Mouse (Mus musculus): Measurements from ENCODE around the gene Etfbkmt. TPM values are rescaled to one million over a fixed set of nuclear protein-coding genes. Genes with fewer than 3 reads are reported as not detected.
"Not testable (repeated sequence)": the region's sequence is repeated elsewhere in the genome, so short reads cannot be mapped to it uniquely, and the experiment has no call there.

Etfbkmt gene
- polyA plus RNA-seq, 1 experiment: 5.8 TPM

DNA sequence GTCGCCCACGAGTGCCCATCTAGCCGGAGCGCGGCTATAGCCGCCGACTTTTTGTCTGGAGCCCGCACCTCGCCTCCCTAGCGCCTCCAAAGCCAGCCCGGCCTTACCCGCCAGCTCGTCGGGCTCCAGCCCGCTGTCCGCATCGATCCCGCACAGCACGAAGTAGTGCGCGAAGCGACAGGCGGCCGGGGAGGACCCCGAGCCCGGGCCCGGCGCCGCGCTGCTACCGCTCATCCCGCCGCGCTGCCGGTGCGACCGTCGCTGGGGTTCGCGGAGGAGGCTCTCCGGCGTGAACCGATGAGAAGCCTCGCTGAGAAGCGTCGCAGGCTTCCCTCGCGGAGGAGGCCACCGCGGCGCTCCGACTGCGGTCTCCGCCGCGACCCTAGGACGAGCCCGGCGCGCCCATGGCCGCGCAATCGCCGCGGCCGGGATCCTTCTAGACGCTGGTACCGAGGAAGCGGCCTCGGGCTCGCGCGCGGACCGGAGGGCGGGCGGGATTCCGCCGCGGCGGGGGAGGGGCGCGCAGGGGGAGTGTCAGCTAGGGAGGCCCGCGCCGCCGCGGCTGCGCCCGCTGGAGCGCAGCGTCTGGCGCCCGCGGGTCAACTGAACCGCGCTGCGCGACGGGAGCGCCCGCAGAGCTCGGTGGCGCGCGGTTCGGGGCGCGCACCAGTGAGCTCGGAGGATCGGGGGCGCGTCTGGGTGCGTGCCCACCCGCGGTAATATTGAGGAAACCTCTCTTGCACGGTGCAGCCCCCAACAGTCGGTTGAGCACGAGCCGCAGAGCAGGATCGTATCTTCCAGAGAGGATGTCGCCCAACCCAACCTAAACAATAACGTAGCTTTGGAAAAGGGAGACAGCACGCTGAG is 38.3 kb upstream of the Etfbkmt start, which contains the start of gene Dennd5b:
Dennd5b (minus strand) TSS at position 605 of the 867 bp plus-strand sequence.
- H3K4me1 ChIP-seq (ENCODE audit: control insufficient read depth, insufficient read depth, low read length): peaks cover 5% of the 10 kb centered on the region; the same call in 1 of the 2 replicates
- H3K27ac ChIP-seq (ENCODE audit: insufficient read depth, low read depth, low read length): 0 out of 2 replicates have a peak within 1 kb of the TSS, but pooled peaks have one; percentile 10
- peak within 1 kb of the TSS; percentile 78 for H3K4me3 ChIP-seq (ENCODE audit: insufficient read depth, low read length)
- no peak for TF ChIP-seq CTCF (IDR thresholded peaks at IDR 0.05; ENCODE audit: low read depth, low read length)

- Histone ChIP-seq H3K4me1 (ENCODE audit: control insufficient read depth, insufficient read depth, low read length) (peaks cover 5% of the 10 kb centered on the region; the same call in 1 of the 2 replicates), H3K27ac (ENCODE audit: insufficient read depth, low read depth, low read length) (no peak overlapping the region), H3K4me3 (ENCODE audit: insufficient read depth, low read length) (peak overlapping the region; percentile 78)
- TF ChIP-seq POLR2A (IDR thresholded peaks at IDR 0.05; ENCODE audit: borderline replicate concordance, low read depth, low read length) (no peak), CTCF (IDR thresholded peaks at IDR 0.05; ENCODE audit: low read depth, low read length) (no peak)
Observed at GRCm38 (mm10) chr6:149101943-149102243, 37.8 kb upstream of the Etfbkmt start.

DNA sequence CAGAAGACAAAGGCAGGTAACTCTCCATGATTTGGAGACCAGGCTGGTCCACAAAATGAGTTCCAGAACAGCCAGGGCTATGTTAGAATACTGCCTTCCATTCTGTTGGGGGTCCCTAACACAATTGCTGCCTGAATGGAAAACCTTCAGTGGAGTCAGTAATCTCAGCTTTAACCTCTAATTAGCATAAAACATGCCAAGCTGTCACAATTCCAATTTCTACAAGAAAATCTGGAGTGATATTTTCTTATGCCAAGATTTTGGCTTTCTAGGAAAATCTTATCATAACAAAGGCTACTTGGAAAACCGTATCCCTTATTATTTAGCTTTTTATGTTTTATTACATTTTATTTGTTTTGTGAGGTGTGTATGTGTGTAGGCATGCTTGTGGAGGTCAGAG is 36.2 kb upstream of the Etfbkmt start:
- no peak for TF ChIP-seq POLR2A (IDR thresholded peaks at IDR 0.05; ENCODE audit: borderline replicate concordance, low read depth, low read length)
- no peak for TF ChIP-seq CTCF (IDR thresholded peaks at IDR 0.05; ENCODE audit: low read depth, low read length)
- no peak overlapping the region for H3K4me3 ChIP-seq (ENCODE audit: insufficient read depth, low read length)
- H3K4me1 ChIP-seq (ENCODE audit: control insufficient read depth, insufficient read depth, low read length): peaks cover 5% of the 10 kb centered on the region; the same call in 1 of the 2 replicates
- no peak overlapping the region for H3K27ac ChIP-seq (ENCODE audit: insufficient read depth, low read depth, low read length)

DNA sequence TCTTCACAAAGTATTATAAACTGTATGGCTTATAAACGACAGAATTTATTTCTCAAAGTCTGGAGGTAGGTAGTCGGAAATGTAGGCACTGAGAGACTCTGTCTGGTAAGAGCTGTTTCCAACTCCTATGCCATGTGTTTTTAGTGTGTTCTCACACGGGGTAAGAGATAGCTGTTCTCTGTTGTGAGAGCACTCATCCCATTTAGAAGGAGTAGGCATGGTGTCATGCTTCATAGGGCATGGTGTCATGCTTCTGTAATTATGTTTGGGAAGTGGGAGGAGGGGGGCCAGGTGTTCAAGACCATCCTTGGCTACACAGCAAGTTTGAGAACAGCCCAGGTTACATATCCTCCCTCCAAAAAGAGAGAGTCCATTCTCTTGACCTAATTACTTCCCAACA is 32.0 kb upstream of the Etfbkmt start:
- TF ChIP-seq CTCF (IDR thresholded peaks at IDR 0.05; ENCODE audit: low read depth, low read length) (no peak), POLR2A (IDR thresholded peaks at IDR 0.05; ENCODE audit: borderline replicate concordance, low read depth, low read length) (no peak)
- no peak overlapping the region for H3K4me3 ChIP-seq (ENCODE audit: insufficient read depth, low read length)
- H3K27ac ChIP-seq (ENCODE audit: insufficient read depth, low read depth, low read length): no peak overlapping the region
- H3K4me1 ChIP-seq (ENCODE audit: control insufficient read depth, insufficient read depth, low read length): peaks cover 3% of the 10 kb centered on the region; the same call in 1 of the 2 replicates

- peaks cover 3% of the 10 kb centered on the region; the same call in 1 of the 2 replicates for H3K4me1 ChIP-seq (ENCODE audit: control insufficient read depth, insufficient read depth, low read length)
- no peak overlapping the region for H3K27ac ChIP-seq (ENCODE audit: insufficient read depth, low read depth, low read length)
- H3K4me3 ChIP-seq (ENCODE audit: insufficient read depth, low read length): no peak overlapping the region
- no peak for TF ChIP-seq CTCF (IDR thresholded peaks at IDR 0.05; ENCODE audit: low read depth, low read length)
- TF ChIP-seq POLR2A (IDR thresholded peaks at IDR 0.05; ENCODE audit: borderline replicate concordance, low read depth, low read length): no peak
Observed at GRCm38 (mm10) chr6:149108909-149109308, 30.7 kb upstream of the Etfbkmt start.

- no peaks in the 10 kb centered on the region for H3K4me1 ChIP-seq (ENCODE audit: control insufficient read depth, insufficient read depth, low read length)
- no peak overlapping the region for H3K4me3 ChIP-seq (ENCODE audit: insufficient read depth, low read length)
- no peak overlapping the region for H3K27ac ChIP-seq (ENCODE audit: insufficient read depth, low read depth, low read length)
- TF ChIP-seq CTCF (IDR thresholded peaks at IDR 0.05; ENCODE audit: low read depth, low read length): no peak
- no peak for TF ChIP-seq POLR2A (IDR thresholded peaks at IDR 0.05; ENCODE audit: borderline replicate concordance, low read depth, low read length)
Observed at GRCm38 (mm10) chr6:149116992-149117391, 22.7 kb upstream of the Etfbkmt start.

- Histone ChIP-seq H3K27ac (ENCODE audit: insufficient read depth, low read depth, low read length) (no peak overlapping the region), H3K4me1 (ENCODE audit: control insufficient read depth, insufficient read depth, low read length) (no peaks in the 10 kb centered on the region), H3K4me3 (ENCODE audit: insufficient read depth, low read length) (no peak overlapping the region)
- TF ChIP-seq POLR2A (IDR thresholded peaks at IDR 0.05; ENCODE audit: borderline replicate concordance, low read depth, low read length) (no peak), CTCF (IDR thresholded peaks at IDR 0.05; ENCODE audit: low read depth, low read length) (no peak)
Observed at GRCm38 (mm10) chr6:149118935-149119334, 20.7 kb upstream of the Etfbkmt start.

DNA sequence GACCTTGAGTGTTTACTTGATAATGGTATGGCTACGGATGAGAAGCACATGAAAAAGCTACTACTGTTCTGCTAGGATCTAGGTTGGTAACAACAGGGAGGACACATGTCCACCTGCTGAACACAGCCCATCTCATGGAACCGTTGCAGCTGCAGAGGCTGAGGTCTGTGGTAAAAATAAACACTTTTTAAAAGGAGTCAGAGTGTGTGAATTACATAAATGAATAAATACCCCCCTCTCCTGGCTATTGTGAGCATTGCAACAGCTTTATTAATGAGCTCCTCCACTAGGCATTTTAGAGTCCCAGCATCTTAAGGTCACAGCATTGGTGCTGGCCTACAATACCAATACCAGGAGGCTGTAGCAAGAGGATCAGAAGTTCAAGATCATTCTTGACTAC is 19.8 kb upstream of the Etfbkmt start:
- TF ChIP-seq POLR2A (IDR thresholded peaks at IDR 0.05; ENCODE audit: borderline replicate concordance, low read depth, low read length) (no peak), CTCF (IDR thresholded peaks at IDR 0.05; ENCODE audit: low read depth, low read length) (peak; percentile 54; the same call in 1 of the 2 replicates)
- H3K4me1 ChIP-seq (ENCODE audit: control insufficient read depth, insufficient read depth, low read length): no peaks in the 10 kb centered on the region
- H3K4me3 ChIP-seq (ENCODE audit: insufficient read depth, low read length): no peak overlapping the region
- no peak overlapping the region for H3K27ac ChIP-seq (ENCODE audit: insufficient read depth, low read depth, low read length)

DNA sequence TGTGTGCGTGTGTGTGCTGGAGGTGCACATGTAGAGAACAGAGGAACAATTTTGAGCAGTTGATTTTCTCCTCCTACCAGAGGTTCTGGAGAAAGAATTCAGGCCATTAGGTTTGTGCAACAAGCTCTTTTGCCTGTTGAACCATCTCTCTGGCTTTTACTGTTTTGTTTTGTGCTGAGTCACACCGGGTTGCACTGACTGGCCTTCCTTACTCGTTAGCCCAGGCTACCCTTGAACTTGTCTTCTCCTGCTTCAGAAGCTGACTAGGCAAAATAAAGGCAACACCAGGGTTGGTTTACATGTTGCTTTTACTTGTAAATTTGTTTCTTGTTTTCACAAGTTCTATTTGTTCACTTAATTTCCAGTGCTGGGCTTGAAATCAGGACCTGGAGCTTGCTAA is 16.6 kb upstream of the Etfbkmt start:
- Histone ChIP-seq H3K4me1 (ENCODE audit: control insufficient read depth, insufficient read depth, low read length) (no peaks in the 10 kb centered on the region), H3K27ac (ENCODE audit: insufficient read depth, low read depth, low read length) (no peak overlapping the region), H3K4me3 (ENCODE audit: insufficient read depth, low read length) (no peak overlapping the region)
- TF ChIP-seq POLR2A (IDR thresholded peaks at IDR 0.05; ENCODE audit: borderline replicate concordance, low read depth, low read length): no peak
- TF ChIP-seq CTCF (IDR thresholded peaks at IDR 0.05; ENCODE audit: low read depth, low read length): no peak

GRCm38 (mm10) chr6:149126675-149127074 is 13.0 kb upstream of the Etfbkmt start:
- H3K27ac ChIP-seq (ENCODE audit: insufficient read depth, low read depth, low read length): no peak overlapping the region
- H3K4me1 ChIP-seq (ENCODE audit: control insufficient read depth, insufficient read depth, low read length): no peaks in the 10 kb centered on the region
- no peak overlapping the region for H3K4me3 ChIP-seq (ENCODE audit: insufficient read depth, low read length)
- TF ChIP-seq CTCF (IDR thresholded peaks at IDR 0.05; ENCODE audit: low read depth, low read length) (no peak), POLR2A (IDR thresholded peaks at IDR 0.05; ENCODE audit: borderline replicate concordance, low read depth, low read length) (no peak)

DNA sequence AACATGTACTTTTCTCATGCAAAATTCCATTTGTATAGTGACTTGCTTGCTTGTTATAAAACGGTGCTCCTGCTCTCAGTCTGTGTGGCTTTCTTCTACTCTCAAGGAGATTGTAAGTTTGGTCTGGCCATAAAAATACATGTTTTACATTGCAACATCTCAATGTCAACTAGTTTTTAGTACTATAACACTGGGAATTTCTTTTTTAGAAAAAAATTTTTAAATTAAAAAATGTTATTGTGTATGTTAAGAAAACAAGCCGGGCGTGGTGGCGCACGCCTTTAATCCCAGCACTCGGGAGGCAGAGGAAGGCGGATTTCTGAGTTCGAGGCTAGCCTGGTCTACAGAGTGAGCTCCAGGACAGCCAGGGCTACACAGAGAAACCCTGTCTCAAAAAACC is 9.8 kb upstream of the Etfbkmt start, which contains the start of gene Gm10203:
Gm10203 (plus strand) TSS at position 301 of the 400 bp plus-strand sequence.
- not testable (repeated sequence) for H3K27ac ChIP-seq (ENCODE audit: insufficient read depth, low read depth, low read length); H3K4me1 ChIP-seq (ENCODE audit: control insufficient read depth, insufficient read depth, low read length); H3K4me3 ChIP-seq (ENCODE audit: insufficient read depth, low read length)
